Mouse (Mus musculus) embryo, embryonic 10.5 days (tissue): ENCODE measurements at regions not wholly inside any gene's neighbourhood (a gene's known extent, or its start where the extent isn't known, plus 50 kb on each side); places are given as distances from the start of the nearest gene placed in this dataset.
A peak's percentile ranks its signal among the peaks of the same experiment; 100 is the strongest.

ENCODE experiments used
- DNase-seq: peaks from one replicate; pipeline ENCODE4 v3.0.0-alpha.2; 2015; ENCODE audit warnings: low spot score

GRCm38 (mm10) chr17:84129204-84129603 lies 58.5 kb downstream of the Zfp36l2 start:
- no peak for DNase-seq

- no peak for DNase-seq
Observed at GRCm38 (mm10) chr17:84128262-84128661, 59.5 kb downstream of the Zfp36l2 start.

- DNase-seq: no peak
Observed at GRCm38 (mm10) chr17:84126168-84126567, 61.6 kb downstream of the Zfp36l2 start.

DNA sequence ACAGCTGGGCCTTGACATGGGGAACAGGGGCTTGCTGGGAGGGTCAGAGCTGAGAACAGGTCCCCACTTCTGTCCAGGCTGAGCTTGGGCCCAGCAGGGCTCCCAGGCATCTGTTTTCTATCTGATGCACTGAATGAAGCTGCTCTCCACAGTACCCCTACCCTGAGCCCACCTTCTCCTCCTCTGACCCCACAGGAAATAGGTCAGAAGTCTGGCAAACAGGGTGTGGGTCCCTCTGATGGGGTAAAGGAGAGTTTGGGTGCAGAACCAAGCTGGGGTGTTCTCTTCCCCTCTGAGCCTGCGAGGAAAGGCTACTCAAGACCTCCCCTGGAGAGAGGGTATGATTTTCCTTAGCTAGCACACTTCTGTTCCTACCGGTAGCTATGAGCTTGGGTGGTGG lies 64.6 kb downstream of the Zfp36l2 start:
- DNase-seq: no peak

GRCm38 (mm10) chr17:84122486-84123131 lies 65.1 kb downstream of the Zfp36l2 start:
- no peak for DNase-seq

- no peak for DNase-seq
Observed at GRCm38 (mm10) chr17:84121291-84121690, 66.5 kb downstream of the Zfp36l2 start.

GRCm38 (mm10) chr17:84119221-84120017 lies 68.3 kb downstream of the Zfp36l2 start:
- no peak for DNase-seq

DNA sequence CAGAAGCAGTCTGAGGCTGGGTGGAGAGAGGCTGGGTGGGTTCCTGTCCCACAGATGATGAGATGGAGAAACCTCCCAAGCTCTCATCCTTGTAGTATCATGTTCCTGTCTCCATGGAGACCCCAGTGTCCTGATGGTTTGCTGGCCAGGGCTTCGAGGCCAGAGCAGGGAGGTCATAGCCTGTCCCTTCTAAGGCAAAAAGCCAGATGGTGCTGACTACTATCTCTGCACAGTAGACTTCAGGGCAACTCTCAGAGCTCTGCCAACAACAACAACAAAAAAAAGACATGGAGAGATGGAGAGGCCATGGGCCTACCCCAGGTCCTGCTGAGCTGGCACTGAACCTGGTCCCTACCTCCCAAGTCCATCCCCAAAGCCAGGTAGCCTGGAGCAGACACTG lies 69.0 kb downstream of the Zfp36l2 start:
- DNase-seq: no peak

- no peak for DNase-seq
Observed at GRCm38 (mm10) chr17:84118271-84118670, 69.5 kb downstream of the Zfp36l2 start.

DNA sequence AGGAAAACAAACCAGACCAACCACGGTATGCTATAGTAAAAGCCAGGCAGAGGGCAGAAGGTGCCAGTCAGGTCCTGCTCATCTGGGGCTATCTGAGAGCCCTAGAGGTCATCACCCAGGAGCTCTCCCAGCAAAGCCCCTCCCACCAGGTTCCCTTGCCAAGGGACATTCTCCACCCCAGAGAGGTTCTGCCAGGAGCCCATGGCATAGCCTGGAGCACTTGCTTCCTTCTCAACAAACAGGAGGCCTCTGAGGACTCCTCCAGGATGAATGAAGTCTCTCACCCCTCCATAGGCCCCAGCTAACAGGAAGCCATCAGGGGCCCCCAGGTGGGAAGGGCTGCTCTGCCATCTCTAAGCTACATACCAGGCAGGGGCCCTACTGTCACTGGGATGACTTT lies 70.0 kb downstream of the Zfp36l2 start:
- DNase-seq: no peak

GRCm38 (mm10) chr17:84116340-84117279 lies 71.1 kb downstream of the Zfp36l2 start:
- no peak for DNase-seq

DNA sequence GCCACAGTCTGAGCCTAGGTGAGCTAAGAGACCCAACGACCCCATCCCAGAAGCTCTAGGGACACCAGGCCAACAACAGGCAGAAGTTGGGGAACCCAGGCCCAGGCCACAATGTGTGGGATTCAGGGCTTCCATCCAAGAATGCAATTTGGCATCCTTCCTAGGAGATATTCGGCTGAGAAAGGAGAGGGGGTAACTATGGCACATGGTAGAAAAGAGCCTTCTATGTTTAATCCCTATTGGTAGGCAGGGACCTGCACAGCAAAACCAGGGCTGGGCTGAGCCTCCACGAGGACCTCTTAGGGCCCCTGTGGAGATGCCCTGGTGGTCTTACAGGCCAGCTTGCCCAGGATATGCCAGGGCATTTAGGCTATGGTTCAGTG lies 71.8 kb downstream of the Zfp36l2 start:
- DNase-seq: no peak

DNA sequence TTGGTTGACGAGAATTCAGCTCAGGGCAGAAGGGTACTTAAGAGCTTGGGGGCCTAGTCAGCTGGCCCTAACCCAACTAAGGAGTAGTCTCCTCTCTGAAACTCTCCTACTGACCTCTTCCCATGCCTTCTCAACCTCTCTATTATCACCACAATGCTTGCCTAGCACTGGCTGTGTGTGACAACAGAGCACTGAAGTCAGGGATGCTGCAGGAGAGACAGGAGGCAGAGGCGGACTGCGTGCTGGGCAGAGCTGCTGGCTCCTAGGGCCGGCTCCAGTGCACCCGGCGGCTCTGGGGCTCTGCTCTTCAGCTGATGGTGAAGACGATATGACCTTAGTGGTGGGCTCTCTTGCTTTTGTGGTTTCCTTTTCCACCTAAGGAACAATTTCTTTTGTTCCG lies 72.6 kb downstream of the Zfp36l2 start:
- DNase-seq: no peak

GRCm38 (mm10) chr17:84114279-84114994 lies 73.3 kb downstream of the Zfp36l2 start:
- no peak for DNase-seq

DNA sequence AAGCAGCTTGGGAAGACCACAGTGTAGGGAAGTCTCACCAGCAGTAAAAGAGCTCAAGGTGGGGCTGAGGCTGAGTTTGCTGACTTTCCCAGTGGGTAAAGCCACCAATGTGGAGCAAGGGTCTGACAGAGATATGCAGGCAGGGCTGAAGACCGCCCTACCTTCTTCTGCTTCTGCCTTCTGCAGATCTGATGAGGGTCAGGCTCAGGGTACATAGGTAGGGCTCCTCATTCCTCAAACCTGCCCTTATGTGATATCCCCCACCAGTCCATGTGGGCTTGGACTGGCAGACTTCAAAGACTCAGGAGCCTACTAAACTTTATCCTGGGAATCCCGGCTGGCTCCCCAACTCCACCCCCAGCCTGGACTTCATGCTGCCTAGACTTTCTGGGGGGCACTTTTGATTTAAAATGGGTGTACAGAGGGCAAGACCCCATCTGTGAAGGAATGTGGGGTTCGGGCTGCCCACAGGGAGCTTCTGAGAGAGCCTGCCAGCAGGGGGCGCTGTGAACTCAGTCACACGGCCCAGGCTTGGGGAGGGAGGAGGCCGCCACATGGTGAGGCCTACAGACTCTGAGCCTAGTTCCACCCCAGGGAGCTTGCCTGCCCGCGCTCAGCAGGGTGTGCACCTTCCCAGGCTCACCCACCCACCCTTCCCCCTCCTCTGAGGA lies 74.0 kb downstream of the Zfp36l2 start:
- peak; percentile 84 for DNase-seq

GRCm38 (mm10) chr17:84112411-84113031 lies 75.2 kb downstream of the Zfp36l2 start:
- DNase-seq: peak; percentile 47

DNA sequence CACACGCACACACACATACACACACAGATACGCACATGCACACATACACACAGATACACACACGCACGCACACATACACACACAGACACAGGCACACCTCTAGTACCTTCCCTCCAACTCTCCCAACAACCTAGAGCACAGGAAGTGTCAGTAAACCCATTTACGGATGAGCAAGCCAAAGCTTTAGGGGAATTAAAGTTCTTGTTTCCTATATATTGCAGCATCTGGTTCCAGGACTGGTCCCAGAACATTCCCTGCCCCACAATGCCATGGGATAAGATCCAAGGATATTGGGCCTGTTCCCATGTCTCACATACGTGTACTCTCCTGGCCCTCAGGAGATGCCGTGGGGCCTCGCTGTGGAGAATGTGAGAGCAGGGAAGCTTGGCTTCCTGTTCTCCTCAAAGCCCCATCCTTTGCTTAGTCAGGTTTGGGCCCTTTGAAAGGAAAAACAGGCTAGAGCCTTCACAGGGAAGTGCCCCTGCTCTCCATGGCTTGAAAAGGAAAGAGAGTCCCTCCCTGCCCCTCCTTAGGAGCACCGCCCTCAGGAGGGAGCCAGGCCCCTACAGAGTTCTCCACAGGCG lies 75.9 kb downstream of the Zfp36l2 start:
- DNase-seq: no peak

DNA sequence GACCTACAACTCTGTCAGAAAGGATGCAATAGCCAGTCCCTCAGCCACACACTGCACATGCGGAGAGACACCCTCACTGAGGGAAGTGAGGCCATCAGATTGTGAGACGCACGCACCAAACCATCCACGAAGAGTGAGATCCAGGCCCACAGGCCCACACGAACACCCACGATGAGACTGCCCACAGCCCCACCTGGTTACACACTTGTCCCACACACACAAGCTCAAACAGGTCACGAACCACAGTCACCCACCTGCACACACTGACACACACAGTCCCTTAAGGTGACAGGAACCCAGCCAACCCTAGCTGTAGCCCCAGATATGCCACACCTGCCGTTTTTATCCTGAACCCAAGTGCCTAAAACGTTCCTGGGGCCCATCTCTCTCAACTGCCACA lies 76.8 kb downstream of the Zfp36l2 start:
- no peak for DNase-seq

DNA sequence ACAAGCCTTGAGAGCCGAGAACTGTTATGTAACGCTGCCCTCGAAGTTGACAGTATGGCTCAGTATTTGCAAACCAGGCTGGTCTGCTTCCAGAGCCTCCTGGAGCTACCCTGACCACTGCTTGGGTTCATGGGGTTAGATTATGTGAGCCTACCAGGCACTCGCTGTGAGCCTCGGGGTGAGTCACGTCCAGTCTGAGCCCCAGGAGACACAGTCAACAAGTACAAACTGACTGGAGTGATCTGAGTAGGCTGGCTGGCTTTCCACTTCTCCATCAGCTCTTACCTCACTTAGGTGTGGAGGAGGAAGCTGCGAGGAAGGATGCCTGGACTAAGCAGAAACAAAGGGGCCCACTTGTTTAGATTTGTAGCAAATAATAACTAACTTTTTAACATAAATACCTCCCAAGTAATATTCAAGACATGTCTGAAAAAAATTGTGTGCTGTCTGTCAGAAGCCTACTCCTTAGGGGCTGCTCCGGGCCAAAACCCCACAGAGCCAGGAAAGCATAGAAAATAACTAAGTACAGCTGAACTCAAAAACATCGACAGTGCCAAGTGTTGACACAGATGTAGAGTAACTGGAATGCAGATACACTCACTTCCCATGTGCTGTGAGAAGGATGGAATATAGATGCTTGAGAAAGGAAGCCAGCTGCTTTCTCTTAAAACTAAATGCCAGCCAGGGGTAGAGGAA lies 77.6 kb downstream of the Zfp36l2 start:
- no peak for DNase-seq
